Mouse (Mus musculus) kidney, postnatal 0 days (tissue): Measurements from ENCODE around the gene Gm44805. TPM values are rescaled to one million over a fixed set of nuclear protein-coding genes. Genes with fewer than 3 reads are reported as not detected.
"Not testable (repeated sequence)": the region's sequence is repeated elsewhere in the genome, so short reads cannot be mapped to it uniquely, and the experiment has no call there.

Experiments used
- ATAC-seq: fragments of 200-750 bp; cut with Nextera tagmentation; replicated peaks from 2 replicates; pipeline ENCODE4 v1.8.0; 2017; ENCODE audit warnings: low read depth, moderate number of reproducible peaks, moderate TSS enrichment, moderate library complexity; ENCODE audit not compliant: low FRiP score
- DNase-seq: peaks from one replicate; pipeline ENCODE4 v3.0.0-alpha.2; 2016; ENCODE audit warnings: low spot score
- H3K27ac ChIP-seq: fragments of 300-500 bp; sonication (generic); 2 replicates; pipeline ENCODE4 v1.5.1; 2014; ENCODE audit warnings: mild to moderate bottlenecking
- H3K27me3 ChIP-seq: fragments of 300-500 bp; sonication (generic); 2 replicates; pipeline ENCODE4 v1.6.1; 2014; ENCODE audit warnings: low read length, mixed read lengths; ENCODE audit not compliant: insufficient read depth
- H3K36me3 ChIP-seq: fragments of 300-500 bp; sonication (generic); 2 replicates; pipeline ENCODE4 v1.6.1; 2014; ENCODE audit warnings: low read length, mixed read lengths; ENCODE audit not compliant: insufficient read depth
- H3K4me1 ChIP-seq: fragments of 300-500 bp; sonication (generic); replicated peaks from 2 replicates; pipeline ENCODE4 v1.6.1; 2014; ENCODE audit warnings: antibody characterized with exemption, low read length, mixed read lengths; ENCODE audit not compliant: insufficient read depth
- H3K4me2 ChIP-seq: fragments of 300-500 bp; sonication (generic); 2 replicates; pipeline ENCODE4 v1.6.1; 2014; ENCODE audit warnings: mild to moderate bottlenecking, low read length, moderate library complexity, mixed read lengths
- H3K4me3 ChIP-seq: fragments of 300-500 bp; sonication (generic); replicated peaks from 2 replicates; pipeline ENCODE4 v1.5.1; 2014; ENCODE audit warnings: low read depth, low read length
- H3K9ac ChIP-seq: fragments of 300-500 bp; sonication (generic); 2 replicates; pipeline ENCODE4 v1.6.1; 2014; ENCODE audit warnings: low read depth, low read length
- H3K9me3 ChIP-seq: fragments of 300-500 bp; sonication (generic); replicated peaks from 2 replicates; pipeline ENCODE4 v1.6.1; 2016; ENCODE audit warnings: low read length, inconsistent platforms, mixed read lengths
- CTCF ChIP-seq: IDR thresholded peaks from 2 replicates; pipeline ENCODE4 v1.5.1; 2016; ENCODE audit warnings: antibody characterized with exemption, low read depth, mild to moderate bottlenecking, moderate library complexity
- WGBS: fragments of 180-500 bp; shearing (Covaris S2); extraction: QIAGEN DNeasy Blood & Tissue Kit; methylation state at CpG from one replicate; pipeline ENCODE4 v1.1.7; 2014; 5-methylcytosine and 5-hydroxymethylcytosine counted together
- polyA plus RNA-seq: library from polyadenylated mRNA; unstranded; fragments of >200 nt; fragmentation: Nextera tagmentation; extraction: Ambion mirVana; gene quantifications from 2 replicates; pipeline ENCODE4 v1.2.1, GENCODE M21; 2015

The Gm44805 gene
- polyA plus RNA-seq, 1 experiment from 2014 or later = 0.79 TPM

- no peaks in the 10 kb centered on the region for H3K27me3 ChIP-seq
- no peak for DNase-seq
- no peak overlapping the region for H3K9ac ChIP-seq
- H3K4me1 ChIP-seq = peaks cover 5% of the 10 kb centered on the region
- no peak overlapping the region for H3K4me3 ChIP-seq
- no peak overlapping the region for H3K4me2 ChIP-seq
- 0 out of 2 replicates have a peak overlapping the region, but pooled peaks have one; percentile 36 for H3K27ac ChIP-seq
- H3K9me3 ChIP-seq = no peaks in the 10 kb centered on the region
- TF ChIP-seq CTCF = no peak
- 69% methylated on average over 6 of the region's 6 CpGs for WGBS
- no peak for ATAC-seq
- H3K36me3 ChIP-seq = no peaks in the 10 kb centered on the region
Observed at GRCm38 (mm10) chr7:19691434-19691833, 10.2 kb upstream of the Gm44805 start.

GRCm38 (mm10) chr7:19690845-19691244 lies 9.6 kb upstream of the Gm44805 start:
- no peak for TF ChIP-seq CTCF
- WGBS = 82% methylated on average over 4 of the region's 4 CpGs
- no peaks in the 10 kb centered on the region for H3K36me3 ChIP-seq
- no peak overlapping the region for H3K9ac ChIP-seq
- H3K9me3 ChIP-seq = no peaks in the 10 kb centered on the region
- no peaks in the 10 kb centered on the region for H3K27me3 ChIP-seq
- H3K4me3 ChIP-seq = no peak overlapping the region
- H3K4me2 ChIP-seq = no peak overlapping the region
- ATAC-seq = no peak
- no peak overlapping the region for H3K27ac ChIP-seq
- DNase-seq = no peak
- H3K4me1 ChIP-seq = peaks cover 5% of the 10 kb centered on the region

GRCm38 (mm10) chr7:19688611-19689010 lies 7.4 kb upstream of the Gm44805 start:
- WGBS = 93% methylated on average over 2 of the region's 2 CpGs
- DNase-seq = no peak
- Histone ChIP-seq H3K27ac (no peak overlapping the region), H3K4me1 (peaks cover 5% of the 10 kb centered on the region), H3K4me2 (no peak overlapping the region), H3K9ac (no peak overlapping the region), H3K9me3 (no peaks in the 10 kb centered on the region), H3K4me3 (no peak overlapping the region), H3K36me3 (no peaks in the 10 kb centered on the region), H3K27me3 (no peaks in the 10 kb centered on the region)
- no peak for ATAC-seq
- TF ChIP-seq CTCF = no peak

- Histone ChIP-seq H3K27ac (no peak overlapping the region), H3K27me3 (no peaks in the 10 kb centered on the region), H3K4me2 (no peak overlapping the region), H3K9me3 (no peaks in the 10 kb centered on the region), H3K9ac (no peak overlapping the region), H3K4me1 (peaks cover under 1% of the 10 kb centered on the region), H3K4me3 (no peak overlapping the region), H3K36me3 (no peaks in the 10 kb centered on the region)
- WGBS = 92% methylated on average over 10 of the region's 10 CpGs
- DNase-seq = no peak
- no peak for TF ChIP-seq CTCF
- ATAC-seq = no peak
Observed at GRCm38 (mm10) chr7:19688101-19688500, 6.9 kb upstream of the Gm44805 start.

- H3K9me3 ChIP-seq, H3K4me3 ChIP-seq, H3K9ac ChIP-seq, H3K4me2 ChIP-seq, H3K27ac ChIP-seq, H3K27me3 ChIP-seq, DNase-seq, H3K36me3 ChIP-seq, H3K4me1 ChIP-seq: not testable (repeated sequence)
- 0 out of 2 replicates have a peak, but pooled peaks have one; percentile 15 for ATAC-seq
- TF ChIP-seq CTCF = peak; percentile 5; the same call in 1 of the 2 replicates
- 64% methylated on average over 8 of the region's 8 CpGs for WGBS
Observed at GRCm38 (mm10) chr7:19686927-19687583, 5.8 kb upstream of the Gm44805 start.

GRCm38 (mm10) chr7:19686521-19686920 lies 5.3 kb upstream of the Gm44805 start:
- Histone ChIP-seq H3K36me3 (no peaks in the 10 kb centered on the region), H3K27me3 (no peaks in the 10 kb centered on the region), H3K4me3 (no peak overlapping the region), H3K9ac (no peak overlapping the region), H3K4me1 (no peaks in the 10 kb centered on the region), H3K9me3 (no peaks in the 10 kb centered on the region), H3K27ac (no peak overlapping the region), H3K4me2 (no peak overlapping the region)
- no peak for TF ChIP-seq CTCF
- 0 out of 2 replicates have a peak, but pooled peaks have one; percentile 14 for ATAC-seq
- WGBS = 83% methylated on average over 6 of the region's 6 CpGs
- no peak for DNase-seq
